Mouse (Mus musculus) gastrocnemius, postnatal 36 days (tissue): ENCODE results near the gene Tiam2. TPM values are rescaled to one million over a fixed set of nuclear protein-coding genes. Genes with fewer than 3 reads are reported as not detected.

Experiments used
- DNase-seq, 2 experiments: peaks; one replicate each; pipeline ENCODE4 v3.0.0; 2022
- intact Hi-C: fragments of 180-260 bp; cut with DNase I; formaldehyde crosslinking; loops from one replicate; pipeline ENCODE4 v1.15.1; 2025
- total RNA-seq, 2 experiments: library from RNA; stranded (reverse); gene quantifications; 2 replicates each; pipeline ENCODE4 v1.2.3; 2021

Tiam2 gene
- total RNA-seq, 2 experiments from 2014 or later, result 3.0 TPM

DNA sequence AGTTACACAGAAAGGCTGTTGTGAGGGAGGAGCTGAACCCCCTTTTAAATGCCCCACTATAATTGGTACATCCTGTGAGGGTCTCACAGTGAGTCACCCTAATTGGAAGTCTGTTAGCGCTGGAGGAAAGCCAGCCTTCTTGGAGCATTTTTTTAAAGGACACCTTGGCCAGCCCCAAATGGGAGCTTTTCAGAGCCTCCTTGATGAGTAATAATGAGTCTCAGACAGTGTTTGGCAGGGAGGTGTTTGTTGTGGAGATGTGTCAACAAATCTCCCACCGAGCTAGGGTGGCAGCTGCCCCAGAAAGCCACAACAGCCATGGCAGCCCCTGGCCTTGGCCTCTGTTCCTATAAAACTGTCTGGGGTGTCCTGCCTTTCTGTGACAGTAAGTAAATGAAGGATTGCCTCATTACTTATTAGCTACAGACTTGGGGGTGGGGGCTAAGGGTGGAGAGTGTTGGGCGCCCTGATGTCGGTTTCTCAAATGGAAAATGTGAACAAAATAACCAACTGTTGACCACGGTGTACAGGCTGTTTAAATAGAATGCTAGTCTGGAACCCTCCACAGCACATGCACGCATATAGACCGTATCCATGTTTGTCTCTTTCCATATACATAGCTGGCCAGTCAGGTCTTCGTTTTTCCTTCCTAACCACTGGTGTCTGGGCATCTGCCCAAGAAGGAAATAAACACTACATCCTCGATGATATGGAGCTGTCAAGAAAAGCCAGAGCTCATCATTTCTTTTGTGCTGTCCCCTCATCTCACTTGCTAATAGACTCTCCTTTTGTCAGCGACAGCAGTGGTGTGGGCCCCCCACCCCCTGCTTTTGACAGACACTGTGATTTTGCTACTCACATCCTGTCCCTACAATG is 116.4 kb downstream of the Tiam2 start:
- intact Hi-C loops, result no loop called here

DNA sequence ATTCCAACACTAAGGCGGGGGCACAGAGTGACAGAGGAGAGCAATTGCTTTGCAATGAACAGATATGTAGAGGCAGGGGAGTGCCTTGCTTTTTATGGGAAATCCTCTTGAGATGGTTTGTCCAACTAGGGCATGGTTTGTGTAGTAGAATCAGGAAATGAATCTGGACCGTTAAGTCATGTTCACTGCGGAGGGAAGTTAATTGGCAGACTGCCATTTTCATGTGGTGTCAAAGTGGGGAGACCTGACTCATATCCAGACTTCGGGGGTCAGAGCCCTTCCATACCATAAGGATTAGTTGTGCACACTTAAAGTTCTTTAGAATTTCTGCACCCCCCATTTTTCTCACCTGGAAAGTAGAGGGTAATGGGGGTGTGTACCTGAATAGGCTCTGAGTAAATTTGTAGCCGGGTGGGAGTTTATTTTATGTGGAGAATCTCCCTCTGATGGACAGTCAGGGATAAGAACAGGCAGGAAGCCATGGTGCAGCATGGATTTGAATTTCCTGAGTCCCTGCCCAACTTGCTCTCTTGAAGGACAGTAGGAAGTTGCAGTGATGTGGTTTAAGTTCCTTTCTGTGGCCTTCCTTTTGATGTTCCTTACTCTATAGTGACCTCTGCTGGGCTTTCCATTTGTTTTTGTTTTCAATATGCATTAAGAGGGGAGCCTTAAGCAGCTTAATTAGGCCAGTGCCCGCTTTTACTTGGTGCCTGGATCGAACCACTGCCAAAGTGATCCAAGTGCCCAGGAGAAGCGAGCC is 120.0 kb downstream of the Tiam2 start:
- intact Hi-C loops, result loop anchor here (5.0 kb wide), 2 partner anchors 174 to 214 kb away; no protein-coding TSS in a partner anchor
- DNase-seq, result no peak

More for the DNA sequence above, 116.4 kb downstream of the Tiam2 start:
- no peak for DNase-seq

DNA sequence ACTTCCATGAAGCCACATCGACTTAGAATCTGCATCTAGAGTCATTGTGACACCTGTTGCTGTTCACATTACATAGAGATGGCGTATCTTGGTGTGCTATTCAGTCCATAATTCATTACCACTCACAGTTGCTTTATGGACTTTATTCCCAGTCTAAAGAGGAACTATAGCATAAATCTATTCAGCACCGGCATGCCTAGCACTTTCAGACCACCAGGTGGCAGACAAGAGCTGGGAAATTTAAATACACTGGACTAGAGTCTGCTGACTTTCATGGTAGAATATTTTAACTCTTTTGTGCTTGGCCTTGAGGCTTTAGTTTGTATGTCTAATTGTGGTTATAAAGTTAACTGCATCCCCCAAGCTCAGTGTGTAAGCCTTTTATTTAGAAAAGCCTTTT is 122.4 kb downstream of the Tiam2 start:
- peak; percentile 29 to 42 for DNase-seq
- intact Hi-C loops, result loop anchor here (5.0 kb wide), 2 partner anchors 176 to 216 kb away; no protein-coding TSS in a partner anchor

DNA sequence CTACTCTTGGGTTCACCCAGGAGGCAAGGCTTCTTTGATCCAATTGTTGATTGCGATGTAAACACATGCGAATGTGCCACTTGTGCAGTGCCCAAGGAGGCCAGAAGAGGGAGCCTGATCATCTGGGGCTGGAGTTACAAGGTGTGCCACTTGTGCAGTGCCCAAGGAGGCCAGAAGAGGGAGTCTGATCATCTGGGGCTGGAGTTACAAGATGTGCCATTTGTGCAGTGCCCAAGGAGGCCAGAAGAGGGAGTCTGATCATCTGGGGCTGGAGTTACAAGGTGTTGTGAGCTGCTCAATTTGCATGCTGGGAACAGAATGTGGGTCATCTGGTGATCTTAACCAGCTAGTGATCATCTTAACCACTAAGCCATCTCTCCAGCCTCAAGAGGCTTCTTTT is 124.7 kb downstream of the Tiam2 start:
- DNase-seq, result peak; percentile 45 to 51
- intact Hi-C loops, result no loop called here

DNA sequence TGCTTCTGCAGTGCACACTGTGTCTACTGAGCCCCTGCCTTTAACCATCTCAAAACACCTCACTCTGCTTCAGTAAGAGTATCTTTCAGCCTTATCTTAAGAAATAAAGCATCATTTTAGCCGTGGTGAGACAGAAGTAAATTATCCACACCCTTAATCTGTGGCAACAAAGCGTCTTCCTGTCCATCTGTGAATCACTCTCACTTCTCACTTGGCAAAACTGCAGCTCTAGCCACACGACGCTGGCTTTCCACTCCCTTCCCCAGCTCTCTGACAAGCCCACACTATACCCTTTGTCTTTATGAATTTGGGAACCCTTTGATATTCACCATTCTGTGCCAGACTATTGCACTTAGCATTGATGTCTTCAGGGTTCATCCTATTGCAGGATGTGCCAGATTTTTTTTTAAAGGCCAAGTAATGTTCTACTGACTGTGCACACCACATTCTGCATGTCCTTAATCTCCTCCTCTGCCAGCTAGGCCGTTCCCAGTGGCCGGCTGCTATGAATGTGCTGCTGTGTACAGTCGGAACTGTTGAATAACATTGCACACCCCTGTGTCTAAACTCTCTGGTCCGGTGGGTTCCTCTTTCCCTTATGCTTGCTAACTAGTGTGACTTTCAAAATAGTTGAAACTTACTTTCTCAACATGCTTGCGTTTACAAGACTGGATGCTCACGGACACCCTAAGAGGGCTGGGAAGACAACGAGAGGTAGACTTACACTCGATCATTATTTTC is 126.4 kb downstream of the Tiam2 start:
- DNase-seq, result no peak
- intact Hi-C loops, result loop anchor here (2.0 kb wide), 1 partner anchor 56 kb away; no protein-coding TSS in a partner anchor

DNA sequence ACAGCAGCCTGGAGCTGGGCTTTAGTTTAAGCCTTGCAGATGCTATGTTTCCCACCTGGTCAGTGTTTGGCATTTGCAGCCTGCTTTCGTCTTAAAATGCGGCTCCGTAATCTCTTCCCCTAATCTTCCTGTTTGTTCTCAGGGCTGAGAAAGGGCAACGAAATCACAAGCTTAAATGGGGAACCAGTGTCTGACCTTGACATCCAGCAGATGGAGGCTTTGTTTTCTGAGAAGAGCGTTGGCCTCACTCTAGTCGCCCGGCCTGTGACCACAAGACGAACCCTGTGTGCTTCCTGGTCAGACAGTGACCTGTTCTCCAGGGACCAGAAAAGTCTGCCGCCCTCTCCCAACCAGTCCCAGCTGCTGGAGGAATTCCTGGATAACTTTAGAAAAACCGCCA is 127.6 kb downstream of the Tiam2 start:
- intact Hi-C loops, result loop anchor here (2.0 kb wide), 1 partner anchor 55 kb away; no protein-coding TSS in a partner anchor
- no peak for DNase-seq

DNA sequence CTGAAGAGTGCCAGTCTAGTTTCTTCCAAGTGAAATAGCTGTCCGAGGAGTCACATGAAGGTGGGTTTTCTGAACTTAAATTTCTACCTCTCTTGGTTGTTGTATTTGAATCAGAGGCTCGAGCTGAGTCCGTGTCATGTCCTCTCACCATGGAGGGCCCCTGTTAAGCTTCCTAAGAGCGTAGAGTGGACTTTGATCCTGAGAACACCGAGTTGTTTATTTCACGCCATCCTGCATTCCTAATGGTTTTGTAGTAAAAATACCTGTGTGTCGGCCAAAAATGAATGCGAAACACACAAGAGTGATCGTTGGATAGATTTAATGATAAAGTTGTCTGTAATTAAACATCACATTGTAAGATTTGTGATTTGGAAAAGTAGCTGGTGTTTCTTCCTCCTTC is 128.5 kb downstream of the Tiam2 start:
- no peak for DNase-seq
- intact Hi-C loops, result no loop called here

DNA sequence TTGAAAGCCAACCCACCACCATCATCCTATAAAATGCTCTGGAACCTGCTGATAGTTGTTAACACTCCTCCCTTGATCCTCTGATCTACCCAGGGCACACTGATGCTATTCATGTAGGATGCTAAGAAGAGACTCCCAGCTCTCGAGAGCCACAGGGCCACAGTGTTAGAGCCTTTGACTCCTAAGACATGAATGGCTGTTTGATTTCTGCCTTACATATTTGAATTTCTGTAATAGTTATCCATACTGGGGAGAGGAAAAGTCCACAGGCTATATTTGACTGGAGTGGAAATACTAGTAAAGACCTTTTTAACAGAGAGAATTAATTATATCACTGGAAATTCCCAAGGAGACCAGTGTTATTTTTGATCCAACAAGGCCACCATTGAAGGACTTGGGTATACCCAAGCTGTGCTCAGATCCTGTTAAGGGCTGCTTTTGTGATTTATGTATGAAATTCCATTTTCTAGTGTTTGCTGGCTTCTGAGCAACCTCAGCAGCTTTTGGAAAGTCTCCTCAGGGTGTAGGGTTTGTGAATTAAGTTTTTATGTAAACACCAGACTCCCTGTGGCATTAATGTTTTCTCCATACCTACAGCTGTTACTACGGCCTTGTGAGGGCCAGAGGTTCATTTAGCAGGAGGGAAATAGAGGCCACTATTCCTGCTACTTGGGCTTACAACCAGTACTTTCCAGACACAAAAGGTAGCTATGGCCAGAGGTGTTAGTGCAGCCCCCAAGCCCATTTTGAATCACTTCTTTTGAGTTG is 131.7 kb downstream of the Tiam2 start:
- intact Hi-C loops, result no loop called here
- DNase-seq, result no peak

DNA sequence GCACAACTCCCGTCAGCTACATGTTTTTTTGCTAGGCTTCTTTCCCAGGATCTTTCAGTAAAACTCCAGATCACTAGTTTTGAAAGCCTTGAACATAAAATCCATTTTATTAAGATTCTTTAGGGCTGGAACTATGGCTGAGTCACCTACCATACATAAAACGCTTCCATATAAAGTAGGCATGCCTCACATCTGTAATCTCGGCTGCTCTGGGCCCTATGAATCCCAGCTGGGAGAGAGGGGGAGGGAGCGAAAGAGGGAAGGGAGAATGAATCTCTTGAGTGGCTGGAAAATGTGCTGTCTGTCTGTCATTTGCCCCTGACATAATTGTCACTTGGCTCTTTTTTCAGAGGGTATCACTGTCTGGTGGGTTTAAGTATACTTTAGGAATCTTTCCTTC is 139.5 kb downstream of the Tiam2 start:
- DNase-seq, result no peak
- intact Hi-C loops, result no loop called here

DNA sequence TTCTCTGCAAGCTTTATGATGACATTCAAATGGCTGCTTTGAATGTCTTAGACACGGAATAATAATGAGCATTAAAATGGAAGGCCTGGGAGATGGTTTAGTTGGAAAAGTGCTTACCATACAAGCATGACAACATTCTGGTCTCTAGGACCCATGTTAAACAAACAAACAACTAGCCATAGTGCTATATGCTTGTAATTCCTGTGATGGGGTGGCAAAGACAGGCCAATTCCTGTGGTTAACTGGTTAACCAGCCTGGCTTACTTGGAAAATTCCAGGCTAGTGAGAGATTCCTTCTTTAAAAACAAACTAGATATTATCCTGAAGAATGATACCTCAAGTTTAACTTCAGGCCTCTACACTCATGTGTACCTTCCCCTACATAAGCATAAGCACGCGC is 140.3 kb downstream of the Tiam2 start:
- intact Hi-C loops, result no loop called here
- DNase-seq, result no peak

DNA sequence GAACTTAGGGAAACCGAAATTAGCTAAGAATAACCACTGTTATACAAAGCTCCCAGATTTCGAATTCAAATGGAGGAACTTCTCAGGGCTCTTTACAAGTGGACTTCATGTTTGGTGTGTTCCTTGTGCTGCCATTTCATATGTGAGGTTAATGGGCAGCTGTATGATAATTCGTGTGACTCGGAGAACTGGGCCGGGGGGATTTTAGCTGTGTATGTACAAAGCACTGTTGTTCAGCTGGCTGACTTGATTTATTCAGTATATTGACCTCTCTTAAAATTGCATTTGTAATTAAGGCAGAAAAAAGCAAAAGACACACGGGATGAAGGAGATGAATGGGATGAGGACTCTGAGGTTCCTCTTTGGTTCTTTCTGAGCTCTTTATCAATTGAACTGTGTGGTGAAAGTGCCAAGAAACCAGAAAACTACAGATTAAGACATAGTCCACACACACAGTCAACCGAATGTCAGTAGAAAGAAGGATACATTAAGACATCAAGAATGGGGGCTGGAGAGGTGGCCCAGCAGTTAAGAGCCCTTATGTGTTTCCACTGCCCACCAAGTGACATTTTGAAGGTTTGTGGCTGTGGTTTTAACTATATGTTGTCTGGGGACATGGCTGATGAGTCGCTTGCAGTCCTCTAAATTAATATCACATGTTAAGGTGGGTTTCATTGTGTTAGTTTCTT is 141.4 kb downstream of the Tiam2 start:
- no peak for DNase-seq
- intact Hi-C loops, result no loop called here

DNA sequence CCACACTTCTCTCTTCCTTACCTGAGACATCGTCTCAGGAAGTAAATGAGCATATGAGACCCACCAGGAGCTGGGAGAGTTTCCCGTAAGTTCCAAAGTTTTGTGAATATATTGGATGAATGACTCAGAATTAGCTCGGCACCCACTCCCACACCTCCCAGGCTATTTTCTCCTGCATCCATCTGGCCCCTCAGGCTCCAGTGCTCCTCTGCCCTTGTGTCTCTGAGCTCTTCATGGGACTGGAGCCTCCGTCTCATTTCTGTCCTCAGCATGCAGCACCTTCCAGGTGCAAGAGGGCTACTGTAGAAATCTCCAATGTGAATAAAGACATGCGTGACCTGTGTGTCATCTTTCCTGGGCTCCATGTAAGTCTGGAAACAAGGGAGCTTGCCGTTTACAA is 145.6 kb downstream of the Tiam2 start:
- DNase-seq, result no peak
- intact Hi-C loops, result no loop called here

DNA sequence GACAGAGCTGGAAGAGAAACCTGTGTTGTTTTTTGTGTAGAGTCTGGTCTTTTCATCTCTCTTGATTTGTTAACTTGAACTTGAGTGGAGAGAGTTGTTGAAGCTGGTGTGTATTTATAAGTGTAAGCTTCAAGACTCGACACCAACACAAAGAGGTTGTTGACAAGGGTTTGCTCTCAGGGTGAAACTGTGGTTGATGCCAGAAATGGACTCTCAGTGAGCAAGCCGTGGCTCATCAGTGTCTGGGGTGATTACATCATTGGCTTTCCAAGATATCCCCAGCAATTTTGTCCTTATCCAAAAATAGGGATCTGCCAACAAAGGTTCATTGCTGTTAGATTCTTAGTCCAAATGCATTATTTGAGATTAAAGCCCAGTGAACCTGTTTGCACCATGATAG is 150.2 kb downstream of the Tiam2 start:
- no peak for DNase-seq
- intact Hi-C loops, result no loop called here

DNA sequence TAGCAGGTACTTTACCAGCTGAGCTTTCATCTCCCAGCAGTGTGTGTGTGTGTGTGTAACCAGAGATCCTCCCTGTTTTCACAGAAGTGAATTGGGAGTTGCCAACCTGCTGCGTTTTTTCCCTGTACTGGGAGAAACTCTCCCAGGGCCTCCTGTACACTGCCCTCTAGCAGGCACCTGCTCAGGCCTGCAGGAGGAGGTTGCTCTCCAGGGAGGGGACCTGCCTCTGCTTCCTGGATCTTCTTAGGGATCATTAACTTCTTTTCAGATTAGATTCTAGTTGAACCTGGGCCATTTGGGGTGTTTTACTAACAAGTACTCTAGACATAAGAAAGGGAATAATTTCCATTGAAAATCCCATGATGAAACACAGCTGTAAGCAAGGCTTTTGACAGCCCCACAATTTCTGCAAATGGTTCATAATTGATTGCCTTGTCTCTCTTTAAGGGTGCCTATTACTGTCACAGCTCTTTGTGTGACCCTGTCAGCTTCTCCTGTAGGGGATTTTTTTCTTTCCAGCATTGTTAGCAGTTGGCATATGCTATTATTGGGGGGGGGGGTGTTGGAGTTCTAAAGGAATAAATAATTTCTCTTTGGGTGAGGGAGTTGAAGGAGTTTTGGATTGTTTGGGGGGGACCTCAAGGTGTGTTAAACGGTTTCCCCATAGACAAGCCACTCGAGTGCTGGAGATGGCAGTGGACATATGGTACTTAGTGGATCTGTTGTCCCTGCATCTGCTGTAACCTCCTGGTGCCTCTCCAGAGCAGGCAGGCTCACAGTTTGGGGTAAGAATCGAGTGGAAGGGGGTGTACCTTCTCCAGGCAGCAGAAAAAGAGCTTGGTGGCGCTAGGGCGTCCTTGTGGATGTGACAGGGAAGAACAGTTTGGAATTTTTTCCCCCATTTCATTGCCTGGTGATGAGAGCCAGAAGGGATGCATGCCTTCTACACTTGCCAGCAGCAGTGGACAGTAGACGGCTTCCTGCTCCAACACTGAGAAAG is 155.5 kb downstream of the Tiam2 start:
- intact Hi-C loops, result no loop called here
- DNase-seq, result no peak

DNA sequence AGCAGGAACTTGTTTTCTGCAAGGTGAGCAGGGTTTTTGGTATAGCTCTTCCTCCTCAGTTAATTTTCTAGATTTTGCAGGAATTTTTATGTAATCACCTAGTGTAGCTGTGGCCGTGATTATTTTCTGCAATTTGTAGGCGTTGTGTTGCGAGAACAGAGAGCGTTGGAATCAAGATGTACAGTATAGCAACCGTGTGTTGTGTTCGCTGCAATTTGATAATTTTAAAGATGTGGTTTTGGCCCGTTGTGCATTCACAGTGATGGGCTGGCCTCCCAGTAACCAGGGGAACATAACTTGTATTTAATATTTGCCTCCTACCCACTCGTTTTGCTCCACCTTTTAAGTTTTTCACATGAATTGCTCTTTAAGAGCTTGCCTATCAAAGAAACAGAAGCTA is 156.7 kb downstream of the Tiam2 start:
- DNase-seq, result no peak
- intact Hi-C loops, result no loop called here

DNA sequence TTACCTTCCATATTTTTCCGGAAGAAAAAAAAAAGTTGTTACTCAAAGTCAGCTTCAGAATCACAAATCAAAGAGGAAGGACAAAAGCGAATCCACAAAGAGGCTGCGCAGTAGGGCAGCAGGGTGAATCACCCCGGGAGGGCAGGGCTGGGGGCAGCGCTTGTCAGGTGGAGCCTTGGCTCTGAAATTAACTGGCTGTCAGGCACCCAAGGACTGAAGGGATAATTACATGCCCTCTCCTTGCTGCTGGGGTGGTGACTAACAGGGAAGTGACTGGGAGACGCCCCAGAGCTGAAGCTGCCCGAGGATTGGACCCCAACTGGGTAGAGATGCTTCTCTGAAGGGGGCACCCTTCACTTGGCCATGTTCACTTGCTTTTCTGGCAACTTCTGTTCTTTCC is 159.5 kb downstream of the Tiam2 start:
- intact Hi-C loops, result no loop called here
- no peak for DNase-seq

DNA sequence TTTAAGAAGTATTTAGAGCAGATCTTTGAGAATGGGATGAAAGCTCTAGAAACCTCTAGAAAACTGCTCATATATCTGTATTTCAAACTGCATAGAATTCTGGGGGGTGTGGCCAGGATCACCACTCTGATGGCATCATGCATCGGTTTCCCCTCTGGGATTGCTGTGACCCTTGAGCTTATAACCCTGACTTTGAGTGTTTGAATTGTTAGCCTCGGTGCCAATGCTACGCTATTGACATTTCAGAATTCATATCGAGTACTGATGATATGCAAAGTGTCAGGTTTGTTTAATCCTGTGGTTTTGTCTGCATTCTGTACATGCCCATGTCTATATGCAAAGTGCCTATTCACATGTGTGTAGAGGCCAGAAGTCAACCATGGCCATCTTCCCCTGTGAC is 160.8 kb downstream of the Tiam2 start:
- intact Hi-C loops, result no loop called here
- no peak for DNase-seq
